Mouse (Mus musculus) heart, embryonic 14.5 days (tissue): Measurements from ENCODE around the gene Ttll5. TPM values are rescaled to one million over a fixed set of nuclear protein-coding genes. Genes with fewer than 3 reads are reported as not detected.

ENCODE experiments used
- ATAC-seq: fragments of 200-750 bp; cut with Nextera tagmentation; 2 replicates; pipeline ENCODE4 v1.8.0; 2017; ENCODE audit warnings: low read depth, moderate TSS enrichment; ENCODE audit not compliant: insufficient number of reproducible peaks, insufficient read depth, low FRiP score
- H3K27ac ChIP-seq, 2 experiments: fragments of 200-500 bp in 1 of 2; fragments of 300-500 bp in 1 of 2; sonication (generic) in 1 of 2; replicated peaks in 1 of 2; 2 replicates each; pipeline ENCODE4 v1.5.1; 2012 to 2014; ENCODE audit warnings: low read depth in 2 of 2, low read length in 2 of 2, control low read depth in 1 of 2, mild to moderate bottlenecking in 1 of 2, mixed read lengths in 1 of 2; ENCODE audit not compliant: control insufficient read depth in 1 of 2, insufficient read depth in 1 of 2
- H3K27me3 ChIP-seq: fragments of 300-500 bp; sonication (generic); 2 replicates; pipeline ENCODE4 v1.6.1; 2014; ENCODE audit warnings: mild to moderate bottlenecking, low read length, control low read depth; ENCODE audit not compliant: control insufficient read depth, insufficient read depth
- H3K36me3 ChIP-seq: fragments of 300-500 bp; sonication (generic); 2 replicates; pipeline ENCODE4 v1.6.1; 2014; ENCODE audit warnings: mild to moderate bottlenecking, control low read depth, low read length, mixed read lengths; ENCODE audit not compliant: control insufficient read depth, insufficient read depth
- H3K4me1 ChIP-seq, 2 experiments: fragments of 200-500 bp in 1 of 2; fragments of 300-500 bp in 1 of 2; sonication (generic) in 1 of 2; 2 replicates each; pipeline ENCODE4 v1.6.1; 2012 to 2014; ENCODE audit warnings: low read length in 2 of 2, control low read depth in 1 of 2, mixed read lengths in 1 of 2; ENCODE audit not compliant: control insufficient read depth in 2 of 2, insufficient read depth in 2 of 2
- H3K4me2 ChIP-seq: fragments of 300-500 bp; sonication (generic); 2 replicates; pipeline ENCODE4 v1.6.1; 2014; ENCODE audit warnings: mild to moderate bottlenecking, low read length
- H3K4me3 ChIP-seq, 2 experiments: fragments of 200-500 bp in 1 of 2; fragments of 300-500 bp in 1 of 2; sonication (generic) in 1 of 2; 2 replicates each; pipeline ENCODE4 v1.5.1; 2012 to 2014; ENCODE audit warnings: low read length in 2 of 2, mild to moderate bottlenecking in 2 of 2, control low read depth in 1 of 2, low read depth in 1 of 2, moderate library complexity in 1 of 2; ENCODE audit not compliant: control insufficient read depth in 1 of 2, insufficient read depth in 1 of 2
- H3K9ac ChIP-seq: fragments of 300-500 bp; sonication (generic); 2 replicates; pipeline ENCODE4 v1.6.1; 2014; ENCODE audit warnings: mild to moderate bottlenecking, low read length
- H3K9me3 ChIP-seq: fragments of 300-500 bp; sonication (generic); 2 replicates; pipeline ENCODE4 v1.6.1; 2016; ENCODE audit warnings: low read length, control low read depth; ENCODE audit not compliant: control insufficient read depth
- WGBS: fragments of 180-500 bp; shearing (Covaris S2); extraction: QIAGEN DNeasy Blood & Tissue Kit; methylation state at CpG from one replicate; pipeline ENCODE4 v1.1.7; 2014; 5-methylcytosine and 5-hydroxymethylcytosine counted together
- polyA plus RNA-seq: library from polyadenylated mRNA; unstranded; fragments of >200 nt; fragmentation: Nextera tagmentation; extraction: Ambion mirVana; gene quantifications from 2 replicates; pipeline ENCODE4 v1.2.1, GENCODE M21; 2014

Gene Ttll5
- polyA plus RNA-seq, 1 experiment from 2014 or later, result 17.1 TPM

GRCm38 (mm10) chr12:86105546-86105945 is 281.1 kb downstream of the Ttll5 start:
- H3K4me2 ChIP-seq, result no peak overlapping the region
- no peaks in the 10 kb centered on the region for H3K9me3 ChIP-seq
- H3K27me3 ChIP-seq, result no peaks in the 10 kb centered on the region
- peaks cover 12% of the 10 kb centered on the region; the same call in 1 of the 2 replicates for H3K36me3 ChIP-seq
- peaks cover 32 to 42% of the 10 kb centered on the region in 2 experiments for H3K4me1 ChIP-seq
- no peak overlapping the region for H3K4me3 ChIP-seq
- WGBS, result 67% methylated on average over 10 of the region's 10 CpGs
- H3K9ac ChIP-seq, result no peak overlapping the region
- ATAC-seq, result no peak
- H3K27ac ChIP-seq, result peak overlapping the region; percentile 95 to 99; a peak in 3 of 4 replicates

- Histone ChIP-seq H3K27me3 (no peaks in the 10 kb centered on the region), H3K9me3 (no peaks in the 10 kb centered on the region), H3K36me3 (peaks cover 16% of the 10 kb centered on the region; the same call in 1 of the 2 replicates), H3K4me2 (no peak overlapping the region), H3K27ac (no peak overlapping the region), H3K4me1 (peaks cover 26 to 37% of the 10 kb centered on the region in 2 experiments), H3K9ac (no peak overlapping the region), H3K4me3 (no peak overlapping the region)
- no peak for ATAC-seq
- WGBS, result 90% methylated on average over 9 of the region's 9 CpGs
These were observed 281.6 kb downstream of the Ttll5 start for GRCm38 (mm10) chr12:86106086-86106485.

- peaks cover 20 to 30% of the 10 kb centered on the region in 2 experiments for H3K4me1 ChIP-seq
- 78% methylated on average over 7 of the region's 7 CpGs for WGBS
- H3K4me2 ChIP-seq, result no peak overlapping the region
- no peaks in the 10 kb centered on the region for H3K27me3 ChIP-seq
- H3K27ac ChIP-seq, result no peak overlapping the region
- H3K9me3 ChIP-seq, result no peaks in the 10 kb centered on the region
- H3K4me3 ChIP-seq, result no peak overlapping the region
- ATAC-seq, result no peak
- H3K36me3 ChIP-seq, result peaks cover 31% of the 10 kb centered on the region
- no peak overlapping the region for H3K9ac ChIP-seq
These were observed 283.2 kb downstream of the Ttll5 start for GRCm38 (mm10) chr12:86107645-86108044.

GRCm38 (mm10) chr12:86109531-86109930 is 285.1 kb downstream of the Ttll5 start:
- Histone ChIP-seq H3K27ac (no peak overlapping the region; a peak in 1 of 4 replicates), H3K9ac (no peak overlapping the region), H3K27me3 (no peaks in the 10 kb centered on the region), H3K36me3 (peaks cover 42% of the 10 kb centered on the region), H3K4me1 (peaks cover 9 to 14% of the 10 kb centered on the region in 2 experiments), H3K9me3 (no peaks in the 10 kb centered on the region), H3K4me3 (no peak overlapping the region), H3K4me2 (no peak overlapping the region)
- 84% methylated on average over 4 of the region's 4 CpGs for WGBS
- ATAC-seq, result no peak

GRCm38 (mm10) chr12:86110637-86111036 is 286.2 kb downstream of the Ttll5 start:
- 100% methylated on average over 2 of the region's 2 CpGs for WGBS

More at GRCm38 (mm10) chr12:86110637-86111036, 286.2 kb downstream of the Ttll5 start:
- no peak for ATAC-seq
- Histone ChIP-seq H3K27ac (no peak overlapping the region), H3K9ac (no peak overlapping the region), H3K27me3 (no peaks in the 10 kb centered on the region), H3K4me3 (no peak overlapping the region), H3K4me2 (no peak overlapping the region), H3K4me1 (peaks cover under 1 to 4% of the 10 kb centered on the region in 2 experiments; a peak in 2 of 4 replicates), H3K9me3 (no peaks in the 10 kb centered on the region), H3K36me3 (peaks cover 48% of the 10 kb centered on the region)

Other genes starting within 250 kb of the Ttll5 start
- 0.58 and 0.61 TPM in 2 replicates for gene Jdp2, start 225.6 kb upstream of the Ttll5 start, polyA plus RNA-seq
- gene Batf, start 138.0 kb upstream of the Ttll5 start, polyA plus RNA-seq, result 4.5 and 5.0 TPM in 2 replicates
- gene Flvcr2, start 78.1 kb upstream of the Ttll5 start, polyA plus RNA-seq, result 7.8 TPM in 2 replicates
- gene Erg28, start 109 bp upstream of the Ttll5 start, polyA plus RNA-seq, result 58.1 and 59.3 TPM in 2 replicates